Mouse (Mus musculus): ENCODE measurements around the gene Trim44. TPM values are rescaled to one million over a fixed set of nuclear protein-coding genes. Genes with fewer than 3 reads are reported as not detected.
A peak's percentile ranks its signal among the peaks of the same experiment; 100 is the strongest.

Trim44 gene
- total RNA-seq (2021) = 10 to 100 TPM; 27.1 to 32.2 TPM
- long read RNA-seq, experiment 1, partial matches to known transcripts = 2 of 58 reads
- long read RNA-seq, experiment 1, other reads (novel, unspliced or antisense) = 56 of 58 reads
- long read RNA-seq, experiment 2, partial matches to known transcripts = 0 of 48 reads
- long read RNA-seq, experiment 2, other reads (novel, unspliced or antisense) = 48 of 48 reads

DNA sequence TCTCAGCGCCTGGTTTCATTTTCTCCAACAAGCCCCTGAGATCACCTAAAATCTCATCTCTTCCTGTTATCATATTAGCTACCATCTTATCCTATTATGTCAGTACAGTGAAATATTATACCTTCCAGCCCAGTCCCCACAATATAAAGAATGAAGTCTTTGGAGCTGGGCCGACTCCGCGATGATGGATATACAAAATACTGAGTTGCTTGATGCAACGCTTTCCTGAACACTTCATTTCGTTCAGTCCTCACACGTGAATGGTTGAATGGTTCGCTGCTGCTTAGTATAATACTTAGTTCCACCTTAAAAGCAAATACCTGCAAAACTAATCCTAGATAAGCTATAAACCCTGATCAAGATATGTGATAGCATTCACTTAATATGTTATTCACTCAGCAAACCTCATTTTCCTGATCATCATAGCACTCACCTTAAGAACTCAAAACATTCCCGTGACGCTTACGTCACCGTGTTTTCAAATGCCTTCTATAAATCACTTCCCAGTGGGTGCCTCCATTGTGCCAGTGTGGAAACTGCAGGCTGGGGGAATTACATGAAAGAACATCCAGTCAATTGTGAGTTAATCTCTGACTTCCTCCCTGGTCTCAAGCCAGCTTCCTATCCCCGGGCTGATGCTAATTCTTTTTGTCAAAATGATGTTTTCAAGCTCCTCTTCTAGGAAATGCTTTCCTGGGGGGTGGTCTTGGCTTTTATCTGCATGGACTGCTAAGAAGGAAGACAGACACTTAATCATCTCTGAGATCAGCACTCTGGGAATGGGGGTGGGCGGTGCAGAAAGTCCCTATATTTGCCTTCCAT, at the start of gene Trim44:
Gene Trim44, minus strand, starts transcription at position 466 of the 822 bp plus-strand sequence.
- DNase-seq = no peak

- DNase-seq = no peak
These were observed 47.5 kb upstream of the Trim44 start for GRCm38 (mm10) chr2:102455126-102455525.

DNA sequence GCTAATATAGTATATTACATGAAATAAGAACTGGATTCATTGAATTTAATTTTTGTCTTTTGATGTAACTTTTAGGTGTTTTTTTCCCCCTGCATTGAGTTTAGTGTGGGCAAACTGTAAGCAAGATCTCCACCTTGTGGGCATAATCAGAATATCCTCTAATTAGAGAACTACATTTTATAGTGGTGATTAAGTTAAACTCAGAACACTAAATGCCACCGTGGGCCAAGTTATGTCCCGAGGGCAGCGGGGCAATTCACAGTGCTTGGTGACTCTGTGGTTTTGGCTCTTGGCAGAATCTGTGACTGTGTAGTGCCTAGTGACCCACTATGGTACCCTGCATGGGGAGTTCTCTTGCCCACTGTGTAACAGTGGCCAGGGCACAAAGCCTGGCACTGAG, 45.8 kb upstream of the Trim44 start:
- DNase-seq = no peak

DNA sequence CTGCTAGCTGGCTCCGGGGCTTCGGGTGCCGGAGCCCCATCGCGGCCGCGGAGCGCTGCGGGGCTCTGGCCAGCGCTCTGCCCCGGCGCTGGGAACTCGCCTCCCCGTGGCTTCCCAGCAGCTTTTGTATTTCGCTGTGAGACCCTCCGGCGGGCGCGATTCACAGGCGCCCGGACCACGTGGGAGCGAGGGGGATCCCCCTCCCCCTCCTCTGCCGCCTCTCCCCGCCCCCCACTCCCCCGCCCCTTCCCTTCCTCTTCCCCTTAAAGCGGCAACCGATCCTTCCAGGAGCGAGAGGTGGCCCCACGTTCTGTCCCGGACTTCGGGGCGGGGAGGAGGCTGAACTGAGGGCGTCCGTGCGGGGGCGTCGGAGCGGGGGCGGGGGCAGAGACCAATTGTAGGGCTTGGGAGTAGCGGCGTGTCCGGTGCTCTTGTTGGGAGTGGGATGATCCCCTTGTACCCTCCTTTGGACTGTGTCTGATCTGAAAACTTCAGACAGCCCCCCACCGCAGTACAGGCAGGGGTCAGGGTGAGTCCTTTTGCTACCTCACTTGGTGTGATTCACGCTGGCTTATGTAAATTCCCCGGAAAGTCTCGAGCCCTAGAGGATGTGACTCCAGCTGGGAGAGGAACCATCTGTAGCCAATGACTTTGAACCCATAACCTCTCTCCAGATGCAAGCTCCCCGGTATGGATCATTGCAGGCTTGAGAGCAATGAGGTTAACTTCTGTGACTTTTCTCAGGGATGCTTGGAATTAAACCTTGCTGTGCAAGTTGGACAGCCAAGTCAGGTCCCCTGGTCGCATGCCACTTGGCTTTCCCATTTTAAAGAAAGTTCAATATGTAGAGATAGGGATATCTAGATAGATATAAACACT, 44.3 kb upstream of the Trim44 start, which contains the start of gene Fjx1:
Gene Fjx1, minus strand, starts transcription at position 829 of the 879 bp plus-strand sequence.
- peak; percentile 43 for DNase-seq

DNA sequence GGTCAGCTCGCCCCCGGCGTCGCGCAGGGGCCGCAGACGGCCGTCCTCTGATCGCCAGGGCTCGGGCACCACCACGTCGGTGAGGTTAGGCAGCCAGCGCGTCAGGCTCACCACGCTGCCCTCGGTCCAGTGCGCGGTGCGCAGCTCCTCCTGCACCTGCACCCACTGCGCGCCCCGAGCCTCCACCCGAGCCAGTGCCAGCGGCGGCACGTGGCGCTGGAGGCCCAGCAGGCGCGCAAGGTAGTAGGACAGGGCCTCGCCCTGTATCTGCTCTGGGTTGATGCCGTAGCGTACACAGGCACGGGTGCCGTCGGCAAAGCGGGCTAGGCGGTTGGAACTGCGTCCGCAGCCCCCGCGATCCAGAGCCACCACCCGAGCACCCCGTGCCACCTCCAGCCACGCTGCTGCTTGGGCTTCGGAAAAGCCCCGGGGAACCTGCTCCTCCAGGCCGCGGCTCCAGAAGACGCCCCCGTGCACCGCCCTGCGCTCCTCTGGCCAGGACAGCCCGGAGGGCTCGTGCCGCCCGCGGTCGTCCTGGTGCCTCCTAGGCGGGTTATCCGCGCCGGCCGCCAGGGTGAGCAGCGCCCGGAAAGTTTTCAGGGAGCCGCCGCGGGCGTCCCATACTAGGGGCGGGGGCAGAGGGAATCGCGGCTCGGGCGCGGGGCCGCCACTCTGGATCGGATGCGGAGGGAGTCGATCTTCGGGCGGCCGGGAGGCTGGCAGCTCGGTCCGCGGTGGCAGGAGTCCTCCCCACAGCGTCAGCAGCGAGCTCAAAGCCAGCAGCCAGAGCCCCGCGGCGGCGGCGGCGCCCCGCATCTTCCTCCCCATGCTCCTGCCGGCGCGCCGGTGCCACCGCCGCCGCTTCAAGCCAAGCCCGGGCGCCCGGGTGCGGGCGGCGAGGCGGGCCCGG, 43.4 kb upstream of the Trim44 start:
- DNase-seq = peak; percentile 50

GRCm38 (mm10) chr2:102450248-102450760, 42.7 kb upstream of the Trim44 start:
- DNase-seq = peak; percentile 63

- DNase-seq = peak; percentile 15
These were observed 42.1 kb upstream of the Trim44 start for GRCm38 (mm10) chr2:102449630-102450247.

DNA sequence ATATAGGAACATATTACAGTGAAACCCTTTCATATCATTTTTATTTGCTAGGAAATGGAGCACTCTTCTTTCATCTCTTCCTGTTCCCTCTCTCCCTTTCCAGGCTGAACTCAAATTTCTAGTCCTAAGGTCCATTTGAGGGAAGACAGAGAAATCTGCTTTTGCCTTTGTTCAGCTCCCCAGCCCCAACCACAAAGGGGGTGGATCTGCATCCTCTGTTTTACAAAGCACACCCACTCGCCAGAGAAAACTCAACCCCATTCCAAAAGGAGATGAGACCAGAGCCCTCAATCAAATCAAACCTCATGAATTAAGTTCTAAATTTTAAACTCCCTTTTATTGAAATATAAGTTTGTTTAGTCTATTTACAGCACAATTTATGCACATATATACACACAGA, 41.4 kb upstream of the Trim44 start:
- no peak for DNase-seq

DNA sequence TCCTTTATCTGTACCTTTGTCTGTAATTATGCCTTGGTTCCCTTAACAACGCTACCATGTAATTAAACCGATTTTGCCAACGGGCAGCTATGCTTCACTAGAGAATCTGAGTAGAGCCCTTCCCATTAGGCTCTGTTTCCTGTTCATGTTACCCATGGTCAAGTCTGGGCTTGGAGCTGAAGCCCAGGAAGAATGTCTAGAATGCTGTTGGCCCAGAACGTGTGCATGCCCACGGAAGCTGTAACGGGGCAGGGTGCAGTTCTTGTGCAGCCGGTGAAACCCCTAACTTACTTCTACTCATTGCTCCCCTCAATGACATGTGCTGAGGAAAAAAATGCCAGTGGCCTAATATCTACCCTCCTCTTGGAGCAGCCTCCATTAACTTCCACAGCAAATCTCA, 40.2 kb upstream of the Trim44 start:
- no peak for DNase-seq

- DNase-seq = no peak
These were observed 39.2 kb upstream of the Trim44 start for GRCm38 (mm10) chr2:102446851-102447250.

DNA sequence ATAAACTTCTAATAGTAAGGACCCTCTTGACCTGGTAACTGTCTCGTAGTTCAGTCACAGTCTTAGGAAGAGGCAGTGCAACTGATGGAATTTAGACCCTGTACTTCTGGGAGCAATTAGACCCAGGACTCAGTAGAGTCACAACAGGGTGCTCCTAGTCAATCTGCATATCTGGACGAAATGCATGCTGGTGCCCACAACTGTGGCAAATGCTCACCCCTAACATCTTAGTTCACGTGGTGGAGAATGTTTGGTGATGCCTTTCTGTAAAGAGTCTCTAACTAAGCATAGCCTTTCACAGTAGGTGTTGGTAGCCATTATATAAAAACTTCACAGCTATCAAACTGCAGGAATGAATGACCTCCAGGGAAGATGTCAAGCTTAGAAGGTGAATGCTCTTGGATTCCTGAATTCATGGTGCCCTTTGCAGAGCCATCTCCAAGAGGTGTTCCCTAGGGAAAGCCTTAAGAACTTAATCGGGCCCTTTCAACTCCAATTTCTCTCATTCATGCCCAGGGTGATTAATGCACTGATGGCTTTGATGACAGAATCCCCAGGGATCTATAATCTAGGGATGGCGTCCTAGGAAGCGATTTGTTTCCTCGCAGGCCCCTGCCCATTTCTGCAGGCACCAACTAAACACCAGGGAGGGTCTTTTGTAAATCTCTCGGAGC, 29.9 kb upstream of the Trim44 start:
- no peak for DNase-seq

DNA sequence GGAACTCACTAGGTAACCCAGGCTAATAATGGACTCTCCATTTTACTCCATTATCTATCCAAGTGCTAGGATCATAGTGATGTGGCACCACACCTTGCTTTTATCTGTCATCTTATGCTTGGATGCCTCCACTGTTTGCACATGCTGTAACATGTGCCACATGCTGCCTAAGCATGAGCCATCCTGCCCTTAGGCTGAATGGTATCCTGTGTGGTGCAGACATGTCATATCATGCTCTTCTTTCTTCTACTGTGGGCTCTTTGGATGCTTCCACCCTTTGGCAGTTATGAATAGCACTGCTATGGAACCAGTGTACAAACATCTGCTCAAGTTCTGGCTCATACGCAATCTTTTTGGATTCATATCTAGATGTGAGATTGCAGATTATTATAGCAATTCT, 26.3 kb upstream of the Trim44 start:
- DNase-seq = no peak

- no peak for DNase-seq
These were observed 23.5 kb upstream of the Trim44 start for GRCm38 (mm10) chr2:102431084-102431483.

GRCm38 (mm10) chr2:102427974-102428373, 20.3 kb upstream of the Trim44 start:
- no peak for DNase-seq

DNA sequence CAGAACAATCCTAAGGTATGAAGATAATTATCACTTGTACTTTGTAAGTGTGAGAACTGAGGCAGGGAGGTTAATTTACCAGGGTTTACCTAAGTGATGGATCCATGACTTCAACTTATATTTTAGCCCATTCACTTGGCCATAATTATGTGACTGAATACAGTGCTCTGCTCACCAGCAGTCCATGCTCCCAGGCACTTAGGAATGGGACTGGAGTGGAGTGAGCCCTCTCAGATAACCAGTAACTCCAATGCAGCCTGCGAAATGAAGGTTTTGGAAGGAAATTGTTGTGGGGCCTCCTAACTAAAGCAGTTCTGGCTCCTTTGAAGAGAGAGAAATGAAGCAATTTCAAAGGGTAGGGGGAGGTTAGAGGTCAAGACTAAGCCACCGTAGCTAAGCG, 18.8 kb upstream of the Trim44 start:
- no peak for DNase-seq

GRCm38 (mm10) chr2:102416149-102416743, 8.6 kb upstream of the Trim44 start:
- peak; percentile 41 for DNase-seq

GRCm38 (mm10) chr2:102412738-102413137, 5.1 kb upstream of the Trim44 start:
- DNase-seq = no peak

GRCm38 (mm10) chr2:102410615-102411014, 3.0 kb upstream of the Trim44 start:
- DNase-seq = no peak

- no peak for DNase-seq
These were observed 2.1 kb upstream of the Trim44 start for GRCm38 (mm10) chr2:102409741-102410140.
